Mouse (Mus musculus) cortical plate, adult 2 months (tissue): Measurements from ENCODE around the gene Cdh8.

Source experiments
- CTCF ChIP-seq: fragments of 200-500 bp; IDR thresholded peaks from 2 replicates; pipeline ENCODE4 v1.5.1; 2011; ENCODE audit warnings: mild to moderate bottlenecking, control low read depth, low read length; ENCODE audit not compliant: insufficient read depth; ENCODE audit errors: extremely low read depth
- POLR2A ChIP-seq: fragments of 200-500 bp; IDR thresholded peaks from 2 replicates; pipeline ENCODE4 v1.6.1; 2011; ENCODE audit warnings: mild to moderate bottlenecking, low read length, control low read depth; ENCODE audit not compliant: insufficient read depth; ENCODE audit errors: extremely low read depth

GRCm38 (mm10) chr8:99267133-99267532, 149.1 kb downstream of the Cdh8 start:
- TF ChIP-seq CTCF, result no peak
- no peak for TF ChIP-seq POLR2A
